Mouse (Mus musculus) hindbrain, embryonic 12.5 days (tissue): Measurements from ENCODE around the gene Polrmt. TPM values are rescaled to one million over a fixed set of nuclear protein-coding genes. Genes with fewer than 3 reads are reported as not detected.

Experiments used
- ATAC-seq: fragments of 200-750 bp; cut with Nextera tagmentation; 2 replicates; pipeline ENCODE4 v1.8.0; 2017; ENCODE audit warnings: moderate TSS enrichment; ENCODE audit not compliant: low FRiP score
- H3K27ac ChIP-seq: fragments of 300-500 bp; sonication (generic); 2 replicates; pipeline ENCODE4 v1.5.1; 2016; ENCODE audit warnings: mild to moderate bottlenecking
- H3K27me3 ChIP-seq: fragments of 300-500 bp; sonication (generic); 2 replicates; pipeline ENCODE4 v1.6.1; 2016; ENCODE audit warnings: mild to moderate bottlenecking
- H3K36me3 ChIP-seq: fragments of 300-500 bp; sonication (generic); 2 replicates; pipeline ENCODE4 v1.6.1; 2016; ENCODE audit warnings: mild to moderate bottlenecking
- H3K4me1 ChIP-seq: fragments of 300-500 bp; sonication (generic); 2 replicates; pipeline ENCODE4 v1.6.1; 2016
- H3K4me2 ChIP-seq: fragments of 300-500 bp; sonication (generic); replicated peaks from 2 replicates; pipeline ENCODE4 v1.6.1; 2016; ENCODE audit warnings: mild to moderate bottlenecking
- H3K4me3 ChIP-seq: fragments of 300-500 bp; sonication (generic); 2 replicates; pipeline ENCODE4 v1.5.1; 2016; ENCODE audit warnings: mild to moderate bottlenecking
- H3K9ac ChIP-seq: fragments of 300-500 bp; sonication (generic); 2 replicates; pipeline ENCODE4 v1.6.1; 2016; ENCODE audit warnings: mild to moderate bottlenecking, moderate library complexity
- H3K9me3 ChIP-seq: fragments of 300-500 bp; sonication (generic); replicated peaks from 2 replicates; pipeline ENCODE4 v1.6.1; 2016; ENCODE audit warnings: mild to moderate bottlenecking
- WGBS: fragments of 180-500 bp; shearing (Covaris S2); methylation state at CpG from one replicate; pipeline ENCODE4 v1.1.7; 2016; 5-methylcytosine and 5-hydroxymethylcytosine counted together
- polyA plus RNA-seq: library from polyadenylated mRNA; unstranded; fragments of >200 nt; fragmentation: Nextera tagmentation; extraction: Ambion mirVana; gene quantifications from 2 replicates; pipeline ENCODE4 v1.2.1, GENCODE M21; 2016

Polrmt gene
- polyA plus RNA-seq, 1 experiment from 2014 or later, result 47.5 TPM

DNA sequence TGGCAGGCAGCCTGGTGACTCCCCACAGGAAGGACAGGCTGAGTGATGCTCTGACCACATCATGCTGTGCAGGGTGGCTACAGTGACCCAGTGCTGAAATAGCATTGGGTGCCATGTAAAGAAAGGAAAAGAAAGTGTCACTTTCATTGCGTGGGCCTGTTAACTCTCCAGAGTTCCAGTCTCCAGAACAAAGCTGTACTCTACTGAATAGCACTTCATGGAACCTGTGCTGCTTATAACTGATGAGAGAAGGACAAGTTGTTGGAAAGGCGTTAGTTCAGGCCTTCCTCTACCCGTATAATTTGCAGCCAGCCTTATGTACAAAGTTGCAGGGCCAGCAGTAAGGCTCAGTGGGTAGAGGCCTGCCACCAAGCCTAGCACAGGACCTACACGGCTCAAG, 57.7 kb downstream of the Polrmt start, which contains the start of gene Gzmm:
TSS of gene Gzmm (plus strand) at position 301 of the 400 bp plus-strand sequence.
- Histone ChIP-seq H3K9ac (no peak within 1 kb of the TSS), H3K9me3 (peaks cover 9% of the 10 kb centered on the region; the same call in 1 of the 2 replicates), H3K4me3 (no peak within 1 kb of the TSS), H3K27ac (no peak within 1 kb of the TSS), H3K27me3 (no peaks in the 10 kb centered on the region), H3K36me3 (peaks cover 54% of the 10 kb centered on the region), H3K4me1 (peaks cover 6% of the 10 kb centered on the region), H3K4me2 (no peak within 1 kb of the TSS)
- WGBS, result 88% methylated on average over 4 of the region's 4 CpGs
- no peak for ATAC-seq

DNA sequence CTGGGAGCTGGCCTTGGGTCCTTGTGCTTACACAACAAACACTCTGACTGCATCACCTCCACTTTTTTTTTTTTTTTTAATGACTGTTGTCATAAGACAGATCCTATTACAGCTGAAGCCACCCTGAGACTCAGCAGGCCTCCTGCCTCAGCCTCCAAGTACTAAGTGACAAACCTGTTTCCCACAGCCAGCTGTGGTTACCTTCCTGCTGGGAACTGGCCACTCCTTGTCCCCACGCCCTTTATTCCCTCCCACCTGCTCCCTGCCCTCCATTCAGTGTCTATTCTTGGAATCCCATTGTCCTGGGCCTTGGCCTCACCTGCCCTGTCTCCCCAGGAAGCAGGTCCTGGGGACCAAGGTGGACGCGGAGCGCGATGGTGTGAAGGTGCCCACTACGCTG, 58.9 kb downstream of the Polrmt start:
- 95% methylated on average over 6 of the region's 6 CpGs for WGBS
- Histone ChIP-seq H3K36me3 (peaks cover 54% of the 10 kb centered on the region), H3K27me3 (no peaks in the 10 kb centered on the region)

DNA sequence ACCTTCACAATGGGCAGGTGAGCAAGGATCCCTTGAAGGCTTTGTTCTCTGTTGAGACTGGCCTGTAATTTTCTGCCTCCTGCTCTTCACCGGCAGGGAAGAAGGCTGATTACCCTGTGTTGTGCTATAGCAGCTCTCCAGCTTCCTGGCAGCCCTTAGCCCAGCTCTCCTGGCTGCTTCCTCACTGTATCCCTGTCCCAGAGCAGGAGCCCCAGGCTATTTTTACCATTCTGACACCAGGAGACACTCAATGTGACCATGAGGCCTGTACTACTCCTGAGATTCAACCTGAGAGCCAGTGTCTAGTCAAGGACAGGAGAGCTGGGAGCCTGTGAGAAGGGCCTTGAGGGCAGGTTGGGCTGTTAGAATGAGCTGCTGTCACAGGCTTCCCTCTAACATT, 59.7 kb downstream of the Polrmt start:
- peaks cover 54% of the 10 kb centered on the region for H3K36me3 ChIP-seq
- no peak for ATAC-seq
- H3K27ac ChIP-seq, result no peak overlapping the region
- 94% methylated on average over 1 of the region's 1 CpGs for WGBS
- H3K4me3 ChIP-seq, result no peak overlapping the region
- no peak overlapping the region for H3K9ac ChIP-seq
- peaks cover under 1% of the 10 kb centered on the region; the same call in 1 of the 2 replicates for H3K9me3 ChIP-seq
- H3K4me1 ChIP-seq, result peaks cover 18% of the 10 kb centered on the region
- H3K27me3 ChIP-seq, result no peaks in the 10 kb centered on the region
- no peak overlapping the region for H3K4me2 ChIP-seq

More for the DNA sequence above, 58.9 kb downstream of the Polrmt start:
- Histone ChIP-seq H3K27ac (no peak overlapping the region), H3K9me3 (peaks cover 9% of the 10 kb centered on the region; the same call in 1 of the 2 replicates), H3K4me1 (peaks cover 18% of the 10 kb centered on the region), H3K4me2 (no peak overlapping the region), H3K9ac (no peak overlapping the region), H3K4me3 (no peak overlapping the region)
- no peak for ATAC-seq

- ATAC-seq, result no peak
- WGBS, result 82% methylated on average over 2 of the region's 2 CpGs
- H3K4me1 ChIP-seq, result peaks cover 19% of the 10 kb centered on the region
- H3K36me3 ChIP-seq, result peaks cover 54% of the 10 kb centered on the region
- no peak overlapping the region for H3K4me2 ChIP-seq
- no peak overlapping the region for H3K9ac ChIP-seq
- no peak overlapping the region for H3K27ac ChIP-seq
- H3K9me3 ChIP-seq, result no peaks in the 10 kb centered on the region
- H3K4me3 ChIP-seq, result no peak overlapping the region
- no peaks in the 10 kb centered on the region for H3K27me3 ChIP-seq
These were observed 60.2 kb downstream of the Polrmt start for GRCm38 (mm10) chr10:79686219-79686618.

Other genes starting within 250 kb of the Polrmt start
- 13.4 and 14.6 TPM in 2 replicates for gene Plpp2, start 212.8 kb downstream of the Polrmt start, polyA plus RNA-seq
- 57.8 and 66.1 TPM in 2 replicates for gene Mier2, start 191.4 kb downstream of the Polrmt start, polyA plus RNA-seq
- gene Theg, start 159.2 kb downstream of the Polrmt start, polyA plus RNA-seq, result not detected in 2 replicates
- gene C2cd4c, start 132.6 kb downstream of the Polrmt start, polyA plus RNA-seq, result 0.08 TPM in 1 of 2 replicates, not detected in the other
- 30.3 and 33.0 TPM in 2 replicates for gene Shc2, start 108.7 kb downstream of the Polrmt start, polyA plus RNA-seq
- gene Odf3l2, start 100.8 kb downstream of the Polrmt start, polyA plus RNA-seq, result not detected in 2 replicates
- 2.9 and 3.2 TPM in 2 replicates for gene Madcam1, start 82.0 kb downstream of the Polrmt start, polyA plus RNA-seq
- 68.1 and 69.4 TPM in 2 replicates for gene Tpgs1, start 77.2 kb downstream of the Polrmt start, polyA plus RNA-seq
- gene Cdc34, start 64.4 kb downstream of the Polrmt start, polyA plus RNA-seq, result 121 and 124 TPM in 2 replicates
- 1.2 and 1.3 TPM in 2 replicates for gene Gzmm, start 57.6 kb downstream of the Polrmt start, polyA plus RNA-seq
- gene Bsg, start 42.1 kb downstream of the Polrmt start, polyA plus RNA-seq, result 658 and 661 TPM in 2 replicates
- 0.45 and 0.48 TPM in 2 replicates for gene Hcn2, start 29.9 kb downstream of the Polrmt start, polyA plus RNA-seq
- gene Fgf22, start 8.5 kb upstream of the Polrmt start, polyA plus RNA-seq, result 0.42 and 0.72 TPM in 2 replicates
- gene Rnf126, start 20.4 kb upstream of the Polrmt start, polyA plus RNA-seq, result 103 and 108 TPM in 2 replicates
- 2.3 and 2.7 TPM in 2 replicates for gene Fstl3, start 30.7 kb upstream of the Polrmt start, polyA plus RNA-seq
- gene Prss57, start 44.4 kb upstream of the Polrmt start, polyA plus RNA-seq, result 0.23 and 0.30 TPM in 2 replicates
- gene Palm, start 47.0 kb upstream of the Polrmt start, polyA plus RNA-seq, result 189 and 198 TPM in 2 replicates
- gene Misp, start 74.4 kb upstream of the Polrmt start, polyA plus RNA-seq, result 1.3 and 2.1 TPM in 2 replicates
- gene Ptbp1, start 107.8 kb upstream of the Polrmt start, polyA plus RNA-seq, result 201 and 211 TPM in 2 replicates
- gene Prtn3, start 127.9 kb upstream of the Polrmt start, polyA plus RNA-seq, result 11.8 and 14.1 TPM in 2 replicates
- 289 and 290 TPM in 2 replicates for gene Plppr3, start 128.1 kb upstream of the Polrmt start, polyA plus RNA-seq
- 0.56 TPM in 1 of 2 replicates, not detected in the other for gene Elane, start 139.7 kb upstream of the Polrmt start, polyA plus RNA-seq
- not detected in 2 replicates for gene Cfd, start 144.3 kb upstream of the Polrmt start, polyA plus RNA-seq
- 63.3 and 70.0 TPM in 2 replicates for gene Med16, start 162.3 kb upstream of the Polrmt start, polyA plus RNA-seq
- 25.5 and 54.9 TPM in 2 replicates for gene Gm26602, start 164.3 kb upstream of the Polrmt start, polyA plus RNA-seq
- gene Kiss1r, start 170.4 kb upstream of the Polrmt start, polyA plus RNA-seq, result 1.2 and 1.6 TPM in 2 replicates
- gene R3hdm4, start 174.6 kb upstream of the Polrmt start, polyA plus RNA-seq, result 173 and 184 TPM in 2 replicates
- 4.7 and 5.3 TPM in 2 replicates for gene Arid3a, start 180.5 kb upstream of the Polrmt start, polyA plus RNA-seq
- 89.4 and 100 TPM in 2 replicates for gene Wdr18, start 213.6 kb upstream of the Polrmt start, polyA plus RNA-seq
- gene Grin3b, start 224.1 kb upstream of the Polrmt start, polyA plus RNA-seq, result 0.23 and 0.44 TPM in 2 replicates
- 23.1 and 25.5 TPM in 2 replicates for gene Tmem259, start 237.7 kb upstream of the Polrmt start, polyA plus RNA-seq
- 178 and 204 TPM in 2 replicates for gene Cnn2, start 242.0 kb upstream of the Polrmt start, polyA plus RNA-seq
- 6.9 and 7.7 TPM in 2 replicates for gene Abca7, start 249.9 kb upstream of the Polrmt start, polyA plus RNA-seq